Mouse (Mus musculus): ENCODE measurements at regions not wholly inside any gene's neighbourhood (a gene's known extent, or its start where the extent isn't known, plus 50 kb on each side); places are given as distances from the start of the nearest gene placed in this dataset.

- no peak overlapping the region for H3K4me3 ChIP-seq (ENCODE audit: insufficient read depth, low read depth, low read length)
- peak overlapping the region; percentile 32; the same call in 1 of the 2 replicates for H3K27ac ChIP-seq (ENCODE audit: insufficient read depth, low read depth, low read length)
- WGBS, result 36% methylated on average over 3 of the region's 3 CpGs
- H3K4me1 ChIP-seq (ENCODE audit: control insufficient read depth, insufficient read depth, low read length), result peaks cover 17% of the 10 kb centered on the region
- TF ChIP-seq CTCF (IDR thresholded peaks at IDR 0.05; ENCODE audit: insufficient read depth, low read depth, low read length) (no peak), POLR2A (IDR thresholded peaks at IDR 0.05; ENCODE audit: insufficient read depth, low read depth, low read length) (no peak)
These were observed 90.4 kb downstream of the Otol1 start for GRCm38 (mm10) chr3:70097813-70098212.

- H3K27ac ChIP-seq (ENCODE audit: insufficient read depth, low read depth, low read length), result no peak overlapping the region
- peaks cover 17% of the 10 kb centered on the region for H3K4me1 ChIP-seq (ENCODE audit: control insufficient read depth, insufficient read depth, low read length)
- 54% methylated on average over 7 of the region's 7 CpGs for WGBS
- TF ChIP-seq POLR2A (IDR thresholded peaks at IDR 0.05; ENCODE audit: insufficient read depth, low read depth, low read length), result no peak
- TF ChIP-seq CTCF (IDR thresholded peaks at IDR 0.05; ENCODE audit: insufficient read depth, low read depth, low read length), result no peak
- H3K4me3 ChIP-seq (ENCODE audit: insufficient read depth, low read depth, low read length), result no peak overlapping the region
These were observed 94.7 kb downstream of the Otol1 start for GRCm38 (mm10) chr3:70102091-70102490.

- H3K4me1 ChIP-seq (ENCODE audit: control insufficient read depth, insufficient read depth, low read length), result peaks cover 17% of the 10 kb centered on the region
- 53% methylated on average over 10 of the region's 10 CpGs for WGBS
- H3K4me3 ChIP-seq (ENCODE audit: insufficient read depth, low read depth, low read length), result no peak overlapping the region
- TF ChIP-seq POLR2A (IDR thresholded peaks at IDR 0.05; ENCODE audit: insufficient read depth, low read depth, low read length), result no peak
- no peak for TF ChIP-seq CTCF (IDR thresholded peaks at IDR 0.05; ENCODE audit: insufficient read depth, low read depth, low read length)
- 0 out of 2 replicates have a peak overlapping the region, but pooled peaks have one; percentile 6 for H3K27ac ChIP-seq (ENCODE audit: insufficient read depth, low read depth, low read length)
These were observed 95.3 kb downstream of the Otol1 start for GRCm38 (mm10) chr3:70102593-70103213.

- Histone ChIP-seq H3K4me3 (ENCODE audit: insufficient read depth, low read depth, low read length) (peak overlapping the region; percentile 48), H3K4me1 (ENCODE audit: control insufficient read depth, insufficient read depth, low read length) (peaks cover 13% of the 10 kb centered on the region), H3K27ac (ENCODE audit: insufficient read depth, low read depth, low read length) (peak overlapping the region; percentile 67)
- TF ChIP-seq POLR2A (IDR thresholded peaks at IDR 0.05; ENCODE audit: insufficient read depth, low read depth, low read length), result no peak
- no peak for TF ChIP-seq CTCF (IDR thresholded peaks at IDR 0.05; ENCODE audit: insufficient read depth, low read depth, low read length)
- 2% methylated on average over 21 of the region's 21 CpGs for WGBS
These were observed 96.8 kb downstream of the Otol1 start for GRCm38 (mm10) chr3:70103983-70104827.

GRCm38 (mm10) chr3:70104828-70105399 is 97.5 kb downstream of the Otol1 start:
- Histone ChIP-seq H3K27ac (ENCODE audit: insufficient read depth, low read depth, low read length) (no peak overlapping the region), H3K4me1 (ENCODE audit: control insufficient read depth, insufficient read depth, low read length) (peaks cover 13% of the 10 kb centered on the region), H3K4me3 (ENCODE audit: insufficient read depth, low read depth, low read length) (no peak overlapping the region)
- 12% methylated on average over 7 of the region's 7 CpGs for WGBS
- TF ChIP-seq POLR2A (IDR thresholded peaks at IDR 0.05; ENCODE audit: insufficient read depth, low read depth, low read length) (no peak), CTCF (IDR thresholded peaks at IDR 0.05; ENCODE audit: insufficient read depth, low read depth, low read length) (peak; percentile 60)

- Histone ChIP-seq H3K4me1 (ENCODE audit: control insufficient read depth, insufficient read depth, low read length) (peaks cover 13% of the 10 kb centered on the region), H3K27ac (ENCODE audit: insufficient read depth, low read depth, low read length) (no peak overlapping the region), H3K4me3 (ENCODE audit: insufficient read depth, low read depth, low read length) (no peak overlapping the region)
- 86% methylated on average over 1 of the region's 1 CpGs for WGBS
- TF ChIP-seq CTCF (IDR thresholded peaks at IDR 0.05; ENCODE audit: insufficient read depth, low read depth, low read length) (no peak), POLR2A (IDR thresholded peaks at IDR 0.05; ENCODE audit: insufficient read depth, low read depth, low read length) (no peak)
These were observed 98.1 kb downstream of the Otol1 start for GRCm38 (mm10) chr3:70105561-70105960.

GRCm38 (mm10) chr3:70106141-70106540 is 98.7 kb downstream of the Otol1 start:
- Histone ChIP-seq H3K4me3 (ENCODE audit: insufficient read depth, low read depth, low read length) (no peak overlapping the region), H3K4me1 (ENCODE audit: control insufficient read depth, insufficient read depth, low read length) (peaks cover 13% of the 10 kb centered on the region), H3K27ac (ENCODE audit: insufficient read depth, low read depth, low read length) (no peak overlapping the region)
- TF ChIP-seq POLR2A (IDR thresholded peaks at IDR 0.05; ENCODE audit: insufficient read depth, low read depth, low read length), result no peak
- TF ChIP-seq CTCF (IDR thresholded peaks at IDR 0.05; ENCODE audit: insufficient read depth, low read depth, low read length), result no peak
- WGBS, result 49% methylated on average over 2 of the region's 2 CpGs

GRCm38 (mm10) chr3:70126212-70126611 is 118.8 kb downstream of the Otol1 start:
- Histone ChIP-seq H3K4me1 (ENCODE audit: control insufficient read depth, insufficient read depth, low read length) (no peaks in the 10 kb centered on the region), H3K27ac (ENCODE audit: insufficient read depth, low read depth, low read length) (no peak overlapping the region), H3K4me3 (ENCODE audit: insufficient read depth, low read depth, low read length) (no peak overlapping the region)
- no peak for TF ChIP-seq CTCF (IDR thresholded peaks at IDR 0.05; ENCODE audit: insufficient read depth, low read depth, low read length)
- no peak for TF ChIP-seq POLR2A (IDR thresholded peaks at IDR 0.05; ENCODE audit: insufficient read depth, low read depth, low read length)
- 91% methylated on average over 1 of the region's 1 CpGs for WGBS

Data from olfactory bulb, adult 2 months (tissue).